Comparison of ENCODE assay signal across 10 mouse cellular contexts in genomic region chr17:12297978-12298377, GRCm38 (mm10). TPM values are rescaled to one million over a fixed set of nuclear protein-coding genes. Genes with fewer than 3 reads are reported as not detected.
DNase-seq lines count a peak whose midpoint lies in the region; ATAC-seq and TF ChIP-seq lines count a peak whose summit lies in the region.
"Had no signal": no experiment of that assay in that cellular context is flagged by ENCODE, and none has a peak within 500 bp of the region (broad histone marks: within the 10 kb centered on the region; RNA-seq: fewer than 3 reads in every experiment).

No protein-coding gene starts in this region.

- DNase-seq in left cerebral cortex, adult 2 months (ENCODE audit: extremely low spot score in 1 of 2, low spot score in 2 of 2), result no peak
- DNase-seq in left cerebral cortex, postnatal 25 days (ENCODE audit: low spot score in 2 of 2), result no peak
- no peak for DNase-seq in embryonic facial prominence, embryonic 10.5 days (ENCODE audit: low spot score)
- peak; percentile 47 to 71 for DNase-seq in kidney, postnatal 25 days
- DNase-seq in adrenal gland, postnatal 10 days, result no peak
- DNase-seq in spleen, postnatal 4 days (ENCODE audit: low spot score in 2 of 2), result no peak
- DNase-seq: gastrocnemius, postnatal 36 days had no signal

- H3K9me3 ChIP-seq in embryonic facial prominence, embryonic 10.5 days, result no peaks in the 10 kb centered on the region
- no peaks in the 10 kb centered on the region for H3K9me3 ChIP-seq in heart, embryonic 16.5 days (replicated peaks; ENCODE audit: control insufficient read depth, low read length)
- H3K9me3 ChIP-seq: forebrain, embryonic 10.5 days had no signal

- TF ChIP-seq CTCF in left cerebral cortex, adult 2 months (IDR thresholded peaks at IDR 0.05), result no peak

- peaks cover 36% of the 10 kb centered on the region for H3K4me1 ChIP-seq in embryonic facial prominence, embryonic 10.5 days
- peaks cover 35% of the 10 kb centered on the region for H3K4me1 ChIP-seq in heart, embryonic 16.5 days (ENCODE audit: control insufficient read depth, insufficient read depth, low read length)

- 86% methylated on average over 4 of the region's 4 CpGs for WGBS in embryonic facial prominence, embryonic 10.5 days
- 59% methylated on average over 4 of the region's 4 CpGs for WGBS in heart, embryonic 16.5 days

- intact Hi-C loops in left cerebral cortex, adult 2 months (cut with DNase I), result no loop called here
- intact Hi-C loops in left cerebral cortex, postnatal 25 days (cut with DNase I), result no loop called here

- peak overlapping the region; percentile 38; the same call in 1 of the 2 replicates for H3K9ac ChIP-seq in heart, embryonic 16.5 days (ENCODE audit: low read length)

- H3K36me3 ChIP-seq in embryonic facial prominence, embryonic 10.5 days (replicated peaks), result no peaks in the 10 kb centered on the region
- H3K36me3 ChIP-seq in heart, embryonic 16.5 days (ENCODE audit: control insufficient read depth, insufficient read depth), result no peaks in the 10 kb centered on the region
- H3K36me3 ChIP-seq: forebrain, embryonic 10.5 days had no signal

- ATAC-seq in heart, embryonic 16.5 days (replicated peaks; ENCODE audit: extremely low read depth, insufficient read depth, low FRiP score), result no peak
- ATAC-seq: inflammation-experienced regulatory T-cells, adult 6 months had no signal

- H3K27ac ChIP-seq in left cerebral cortex, adult 2 months, result peak overlapping the region; percentile 5; the same call in 1 of the 2 replicates
- peak overlapping the region; percentile 35; the same call in 1 of the 2 replicates for H3K27ac ChIP-seq in embryonic facial prominence, embryonic 10.5 days (replicated peaks)
- peak overlapping the region; percentile 49 for H3K27ac ChIP-seq in heart, embryonic 16.5 days (ENCODE audit: low read length)
- H3K27ac ChIP-seq: forebrain, embryonic 10.5 days had no signal

- no peak overlapping the region for H3K4me2 ChIP-seq in heart, embryonic 16.5 days (ENCODE audit: low read depth, low read length)

- H3K27me3 ChIP-seq in embryonic facial prominence, embryonic 10.5 days (replicated peaks; ENCODE audit: low read depth, poor library complexity, severe bottlenecking), result no peaks in the 10 kb centered on the region
- H3K27me3 ChIP-seq in heart, embryonic 16.5 days (ENCODE audit: control insufficient read depth, insufficient read depth, low read length), result no peaks in the 10 kb centered on the region

- no peak overlapping the region for H3K4me3 ChIP-seq in left cerebral cortex, adult 2 months
- no peak overlapping the region for H3K4me3 ChIP-seq in embryonic facial prominence, embryonic 10.5 days
- no peak overlapping the region for H3K4me3 ChIP-seq in heart, embryonic 16.5 days (ENCODE audit: low read length)
- H3K4me3 ChIP-seq: forebrain, embryonic 10.5 days had no signal

RNA-seq across cellular contexts. Expression of gene Map3k4, which starts 20.6 kb away (rescaled TPM):
- total RNA-seq in left cerebral cortex, adult 2 months (2021), result 10 to 100 TPM; 50.0 to 50.2 TPM
- total RNA-seq in left cerebral cortex, postnatal 25 days (2021), result 10 to 100 TPM; 39.4 to 44.4 TPM
- 49.1 and 51.4 TPM in 2 replicates for polyA plus RNA-seq in embryonic facial prominence, embryonic 10.5 days (2016; fragmentation: Nextera tagmentation; extraction: Ambion mirVana)
- polyA plus RNA-seq in heart, embryonic 16.5 days (2015; fragmentation: Nextera tagmentation; extraction: Ambion mirVana), result 28.1 and 33.4 TPM in 2 replicates
- total RNA-seq in adrenal gland, postnatal 10 days (2021), result 10 to 100 TPM; 21.1 to 29.4 TPM

Comparison
In these comparisons a context has a peak if more than half of its experiments do, and no peak if none do; other contexts are left out.
1. DNase-seq: peak in kidney, postnatal 25 days (2 of 2); none in left cerebral cortex, adult 2 months (0 of 2), left cerebral cortex, postnatal 25 days (0 of 2), embryonic facial prominence, embryonic 10.5 days (single experiment), adrenal gland, postnatal 10 days (single experiment) and spleen, postnatal 4 days (0 of 2).
2. Peak in every context shown above with its lines, with median percentiles within 50 percentile points of each other: H3K27ac ChIP-seq.